Mouse (Mus musculus) myocyte (in vitro differentiated cells): ENCODE data around the gene Wdfy3.

Experiments used
- E2F4 ChIP-seq: IDR thresholded peaks from one replicate; pipeline ENCODE4 v1.6.1; 2011; ENCODE audit warnings: mild to moderate bottlenecking, control low read depth, moderate library complexity; ENCODE audit not compliant: insufficient read depth
- MAX ChIP-seq: IDR thresholded peaks from one replicate; pipeline ENCODE4 v1.6.1; 2011; ENCODE audit warnings: low read depth, mild to moderate bottlenecking, control low read depth
- MYOD1 ChIP-seq, 3 experiments: IDR thresholded peaks; one replicate each; pipeline ENCODE4 v1.6.1; 2011; ENCODE audit warnings: control low read depth in 2 of 3, low read depth in 2 of 3, mild to moderate bottlenecking in 2 of 3, moderate library complexity in 1 of 3; ENCODE audit not compliant: insufficient read length in 2 of 3, control insufficient read depth in 1 of 3
- MYOG ChIP-seq, 3 experiments: IDR thresholded peaks; one replicate each; pipeline ENCODE4 v1.6.1; 2011; ENCODE audit warnings: control low read depth in 2 of 3, low read depth in 2 of 3, mild to moderate bottlenecking in 2 of 3; ENCODE audit not compliant: insufficient read length in 2 of 3, control insufficient read depth in 1 of 3, insufficient read depth in 1 of 3
- POLR2A ChIP-seq: IDR thresholded peaks from one replicate; pipeline ENCODE4 v1.6.1; 2011; ENCODE audit warnings: low read depth, mild to moderate bottlenecking, control low read depth, moderate library complexity; ENCODE audit not compliant: insufficient read length
- POLR2AphosphoS2 ChIP-seq: IDR thresholded peaks from one replicate; pipeline ENCODE4 v1.6.1; 2011; ENCODE audit warnings: low read depth, control low read depth; ENCODE audit not compliant: insufficient read length
- REST ChIP-seq: IDR thresholded peaks from one replicate; pipeline ENCODE4 v1.6.1; 2011; ENCODE audit warnings: mild to moderate bottlenecking, control low read depth, moderate library complexity; ENCODE audit not compliant: insufficient read depth, insufficient read length
- SRF ChIP-seq: IDR thresholded peaks from one replicate; pipeline ENCODE4 v1.6.1; 2011; ENCODE audit warnings: low read depth; ENCODE audit not compliant: control insufficient read depth, insufficient read length
- TCF12 ChIP-seq: IDR thresholded peaks from one replicate; pipeline ENCODE4 v1.6.1; 2011; ENCODE audit warnings: mild to moderate bottlenecking, control low read depth; ENCODE audit not compliant: poor library complexity, insufficient read depth, severe bottlenecking
- TCF3 ChIP-seq: IDR thresholded peaks from one replicate; pipeline ENCODE4 v1.6.1; 2011; ENCODE audit warnings: low read depth, control low read depth; ENCODE audit not compliant: insufficient read length
- USF1 ChIP-seq: IDR thresholded peaks from one replicate; pipeline ENCODE4 v1.6.1; 2011; ENCODE audit warnings: low read depth, mild to moderate bottlenecking, control low read depth, moderate library complexity

GRCm38 (mm10) chr5:101854667-101855066 is 215.1 kb downstream of the Wdfy3 start:
- no peak for TF ChIP-seq USF1
- TF ChIP-seq POLR2AphosphoS2 = no peak
- TF ChIP-seq POLR2A = no peak
- TF ChIP-seq TCF3 = no peak
- no peak for TF ChIP-seq TCF12
- TF ChIP-seq MYOD1 (IDR thresholded peaks at IDR 0.05; ENCODE audit: control insufficient read depth in 1 of 3, insufficient read length in 2 of 3, low read depth in 2 of 3) = no peak
- no peak for TF ChIP-seq REST
- no peak for TF ChIP-seq MAX
- no peak for TF ChIP-seq MYOG (IDR thresholded peaks at IDR 0.05; ENCODE audit: control insufficient read depth in 1 of 3, insufficient read depth in 1 of 3, insufficient read length in 2 of 3, low read depth in 2 of 3)
- TF ChIP-seq E2F4 = no peak
- no peak for TF ChIP-seq SRF
